Mouse (Mus musculus) heart, postnatal 0 days (tissue): ENCODE measurements around the gene Os9. TPM values are rescaled to one million over a fixed set of nuclear protein-coding genes. Genes with fewer than 3 reads are reported as not detected.
A peak's percentile ranks its signal among the peaks of the same experiment; 100 is the strongest.

Experiments used
- ATAC-seq: fragments of 200-750 bp; cut with Nextera tagmentation; 2 replicates; pipeline ENCODE4 v1.8.0; 2017; ENCODE audit warnings: low read depth, moderate number of reproducible peaks, moderate library complexity; ENCODE audit not compliant: insufficient read depth
- DNase-seq: peaks from one replicate; pipeline ENCODE4 v3.0.0-alpha.2; 2016; ENCODE audit warnings: low spot score
- H3K27ac ChIP-seq: fragments of 300-500 bp; sonication (generic); 2 replicates; pipeline ENCODE4 v1.5.1; 2014; ENCODE audit warnings: low read depth, mild to moderate bottlenecking
- H3K27me3 ChIP-seq: fragments of 300-500 bp; sonication (generic); 2 replicates; pipeline ENCODE4 v1.6.1; 2014; ENCODE audit warnings: low read length, mixed read lengths; ENCODE audit not compliant: control insufficient read depth, insufficient read depth
- H3K36me3 ChIP-seq: fragments of 300-500 bp; sonication (generic); replicated peaks from 2 replicates; pipeline ENCODE4 v1.6.1; 2014; ENCODE audit warnings: low read length, mixed read lengths; ENCODE audit not compliant: control insufficient read depth, insufficient read depth
- H3K4me1 ChIP-seq: fragments of 300-500 bp; sonication (generic); 2 replicates; pipeline ENCODE4 v1.6.1; 2014; ENCODE audit warnings: antibody characterized with exemption; ENCODE audit not compliant: control insufficient read depth, insufficient read depth
- H3K4me2 ChIP-seq: fragments of 300-500 bp; sonication (generic); 2 replicates; pipeline ENCODE4 v1.6.1; 2014; ENCODE audit warnings: low read depth, mild to moderate bottlenecking, low read length, moderate library complexity
- H3K4me3 ChIP-seq: fragments of 300-500 bp; sonication (generic); 2 replicates; pipeline ENCODE4 v1.5.1; 2014; ENCODE audit warnings: low read depth, low read length
- H3K9ac ChIP-seq: fragments of 300-500 bp; sonication (generic); replicated peaks from 2 replicates; pipeline ENCODE4 v1.6.1; 2014; ENCODE audit warnings: low read depth, low read length, mixed read lengths
- H3K9me3 ChIP-seq: fragments of 300-500 bp; sonication (generic); replicated peaks from 2 replicates; pipeline ENCODE4 v1.6.1; 2016; ENCODE audit warnings: low read length; ENCODE audit not compliant: control insufficient read depth
- CTCF ChIP-seq: IDR thresholded peaks from 2 replicates; pipeline ENCODE4 v1.5.1; 2016; ENCODE audit warnings: antibody characterized with exemption, control low read depth, low read depth
- EP300 ChIP-seq: IDR thresholded peaks from 2 replicates; pipeline ENCODE4 v1.6.1; 2016; ENCODE audit warnings: antibody characterized with exemption, low read depth
- WGBS: fragments of 180-500 bp; shearing (Covaris S2); extraction: QIAGEN DNeasy Blood & Tissue Kit; methylation state at CpG from one replicate; pipeline ENCODE4 v1.1.7; 2014; 5-methylcytosine and 5-hydroxymethylcytosine counted together
- polyA plus RNA-seq: library from polyadenylated mRNA; unstranded; fragments of >200 nt; fragmentation: Nextera tagmentation; extraction: Ambion mirVana; gene quantifications from 2 replicates; pipeline ENCODE4 v1.2.1, GENCODE M21; 2015
- total RNA-seq: library from RNA; depleted of rRNA; stranded (reverse); fragments of >200 nt; gene quantifications from 2 replicates; pipeline ENCODE4 v1.2.3, GENCODE M21; 2014; ENCODE audit warnings: low replicate concordance

Gene Os9
- total and polyA plus RNA-seq, 2 experiments from 2014 or later, result 39.8 to 40.0 TPM

GRCm38 (mm10) chr10:127115068-127115467 lies 5.9 kb downstream of the Os9 start:
- Histone ChIP-seq H3K27ac (no peak overlapping the region), H3K4me2 (no peak overlapping the region), H3K9me3 (no peaks in the 10 kb centered on the region), H3K9ac (no peak overlapping the region), H3K4me3 (no peak overlapping the region), H3K27me3 (no peaks in the 10 kb centered on the region), H3K4me1 (no peaks in the 10 kb centered on the region), H3K36me3 (peaks cover 30% of the 10 kb centered on the region; the same call in 1 of the 2 replicates)
- no peak for DNase-seq
- WGBS, result 82% methylated on average over 2 of the region's 2 CpGs
- TF ChIP-seq EP300 (no peak), CTCF (0 out of 2 replicates have a peak, but pooled peaks have one; percentile 11)
- no peak for ATAC-seq

- Histone ChIP-seq H3K27ac (no peak overlapping the region), H3K4me1 (no peaks in the 10 kb centered on the region), H3K36me3 (peaks cover 30% of the 10 kb centered on the region; the same call in 1 of the 2 replicates), H3K27me3 (no peaks in the 10 kb centered on the region), H3K9me3 (no peaks in the 10 kb centered on the region), H3K4me2 (no peak overlapping the region), H3K9ac (no peak overlapping the region), H3K4me3 (no peak overlapping the region)
- no peak for ATAC-seq
- WGBS, result 93% methylated on average over 11 of the region's 11 CpGs
- TF ChIP-seq CTCF (no peak), EP300 (no peak)
- no peak for DNase-seq
Observed at GRCm38 (mm10) chr10:127114408-127114807, 6.5 kb downstream of the Os9 start.

- TF ChIP-seq EP300, result no peak
- H3K4me3 ChIP-seq, result no peak overlapping the region
- ATAC-seq, result no peak
- no peaks in the 10 kb centered on the region for H3K27me3 ChIP-seq
- H3K27ac ChIP-seq, result no peak overlapping the region
- H3K4me1 ChIP-seq, result no peaks in the 10 kb centered on the region
- H3K36me3 ChIP-seq, result peaks cover 17% of the 10 kb centered on the region; the same call in 1 of the 2 replicates
- no peak overlapping the region for H3K9ac ChIP-seq
- no peak for DNase-seq
- H3K4me2 ChIP-seq, result no peak overlapping the region
- 82% methylated on average over 15 of the region's 15 CpGs for WGBS
- no peaks in the 10 kb centered on the region for H3K9me3 ChIP-seq
Observed at GRCm38 (mm10) chr10:127111001-127111887, 9.7 kb downstream of the Os9 start.

GRCm38 (mm10) chr10:127108262-127108583 lies 12.7 kb downstream of the Os9 start:
- no peaks in the 10 kb centered on the region for H3K4me1 ChIP-seq

GRCm38 (mm10) chr10:127107563-127108261 lies 13.2 kb downstream of the Os9 start:
- no peaks in the 10 kb centered on the region for H3K4me1 ChIP-seq
- H3K27me3 ChIP-seq, result no peaks in the 10 kb centered on the region
- no peak overlapping the region for H3K9ac ChIP-seq
- H3K4me2 ChIP-seq, result no peak overlapping the region
- peaks cover 16% of the 10 kb centered on the region; the same call in 1 of the 2 replicates for H3K36me3 ChIP-seq
- no peak for DNase-seq
- ATAC-seq, result no peak
- no peak for TF ChIP-seq EP300
- TF ChIP-seq CTCF, result no peak
- no peak overlapping the region for H3K4me3 ChIP-seq
- H3K9me3 ChIP-seq, result no peaks in the 10 kb centered on the region
- 80% methylated on average over 16 of the region's 16 CpGs for WGBS
- no peak overlapping the region for H3K27ac ChIP-seq

More at GRCm38 (mm10) chr10:127108262-127108583, 12.7 kb downstream of the Os9 start:
- no peak overlapping the region for H3K4me3 ChIP-seq
- no peak for TF ChIP-seq EP300
- no peak for TF ChIP-seq CTCF
- no peak for ATAC-seq
- peaks cover 21% of the 10 kb centered on the region; the same call in 1 of the 2 replicates for H3K36me3 ChIP-seq
- no peak for DNase-seq
- H3K9ac ChIP-seq, result no peak overlapping the region
- H3K27ac ChIP-seq, result no peak overlapping the region
- H3K27me3 ChIP-seq, result no peaks in the 10 kb centered on the region
- WGBS, result 54% methylated on average over 3 of the region's 3 CpGs
- no peak overlapping the region for H3K4me2 ChIP-seq
- no peaks in the 10 kb centered on the region for H3K9me3 ChIP-seq
